Mouse (Mus musculus): ENCODE measurements at regions not wholly inside any gene's neighbourhood (a gene's known extent, or its start where the extent isn't known, plus 50 kb on each side); places are given as distances from the start of the nearest gene placed in this dataset.

DNA sequence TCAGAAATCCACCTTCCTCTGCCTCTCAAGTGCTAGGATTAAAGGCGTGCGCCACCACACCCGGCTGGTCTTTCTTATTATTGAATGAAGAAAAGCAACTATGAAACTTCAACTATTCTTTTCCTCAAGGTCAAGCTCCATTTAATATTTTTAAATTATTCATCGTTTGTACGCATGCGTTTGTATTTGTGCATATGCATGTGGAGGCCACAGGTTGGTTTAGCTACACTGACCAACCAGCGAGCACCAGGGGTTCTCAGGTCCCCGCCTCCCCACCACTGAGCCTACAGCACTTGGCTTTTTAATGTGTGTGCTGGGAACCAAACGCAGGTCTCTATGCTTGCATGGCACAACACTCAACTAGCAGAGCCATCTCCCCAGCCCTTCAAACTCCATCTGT lies 51.0 kb upstream of the Tmem252 start:
- DNase-seq: no peak

DNA sequence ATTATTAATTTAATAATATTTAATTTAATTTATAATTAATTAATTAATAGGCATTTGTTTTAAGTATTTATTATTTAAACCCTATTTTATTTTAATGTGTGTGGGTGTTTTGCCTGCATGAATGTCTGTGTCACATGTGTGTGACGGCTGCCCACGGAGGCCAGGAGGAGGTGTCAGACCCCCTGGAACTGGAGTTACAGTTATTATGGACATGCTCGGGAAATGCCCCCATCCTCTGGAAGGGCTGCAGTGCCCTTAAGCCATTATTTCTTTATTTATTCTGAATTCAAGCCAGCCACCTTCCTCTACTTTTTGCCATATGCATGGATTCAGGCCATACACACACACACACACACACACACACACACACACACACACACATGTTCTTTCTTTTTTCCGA lies 51.5 kb upstream of the Tmem252 start:
- DNase-seq: no peak

DNA sequence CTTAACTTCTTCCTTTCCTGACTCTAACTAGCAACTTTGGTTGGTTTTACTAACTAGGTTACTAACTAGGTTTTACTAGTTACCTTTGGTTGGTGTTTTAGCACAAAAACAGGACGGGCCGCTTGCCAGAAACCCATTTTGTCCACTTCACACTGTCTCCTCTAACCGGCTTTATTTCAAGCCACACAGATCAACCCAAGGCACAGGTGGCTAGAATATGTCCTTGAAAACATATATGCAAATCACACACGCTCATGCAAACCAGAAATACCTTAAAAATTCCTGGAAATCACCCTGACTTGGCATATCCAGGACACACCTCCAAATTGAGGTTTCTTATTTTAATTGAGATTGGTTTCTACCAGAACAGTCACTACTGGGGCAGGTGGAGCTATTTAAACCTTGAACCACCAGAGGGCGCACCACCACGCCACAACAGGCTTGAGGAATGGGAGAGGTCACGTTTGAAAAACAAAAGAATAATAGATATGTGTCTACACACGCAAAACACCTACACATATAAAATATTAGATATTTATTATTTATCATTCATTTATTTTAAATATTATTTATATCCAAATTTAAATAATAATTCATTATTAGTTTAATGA lies 52.1 kb upstream of the Tmem252 start:
- peak; percentile 76 for DNase-seq

DNA sequence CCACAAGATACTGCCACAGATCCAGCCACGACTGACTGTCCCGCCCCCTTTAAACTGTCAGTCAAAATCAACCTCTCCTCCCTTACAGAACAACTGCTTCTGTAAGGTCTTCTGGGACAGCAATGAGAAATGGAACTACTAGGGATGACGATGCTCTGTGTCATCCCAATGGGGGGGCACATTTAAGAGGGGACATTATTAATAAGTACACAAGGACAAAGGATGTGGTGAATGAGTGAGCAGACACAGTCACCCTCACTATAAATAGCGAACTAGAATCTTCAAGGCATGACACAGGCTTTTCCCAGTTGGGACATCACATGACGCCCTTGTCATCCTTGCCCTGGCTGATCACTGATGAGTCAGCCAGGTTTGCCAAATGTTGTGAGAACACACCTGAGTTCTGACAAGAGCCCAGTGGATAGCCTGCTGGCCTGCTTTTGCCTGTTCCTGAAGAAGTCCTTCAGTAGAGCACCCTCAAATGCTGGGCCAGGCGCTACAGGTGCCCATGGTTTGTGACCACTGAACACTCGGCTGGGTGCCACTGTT lies 58.0 kb upstream of the Tmem252 start:
- DNase-seq: no peak

DNA sequence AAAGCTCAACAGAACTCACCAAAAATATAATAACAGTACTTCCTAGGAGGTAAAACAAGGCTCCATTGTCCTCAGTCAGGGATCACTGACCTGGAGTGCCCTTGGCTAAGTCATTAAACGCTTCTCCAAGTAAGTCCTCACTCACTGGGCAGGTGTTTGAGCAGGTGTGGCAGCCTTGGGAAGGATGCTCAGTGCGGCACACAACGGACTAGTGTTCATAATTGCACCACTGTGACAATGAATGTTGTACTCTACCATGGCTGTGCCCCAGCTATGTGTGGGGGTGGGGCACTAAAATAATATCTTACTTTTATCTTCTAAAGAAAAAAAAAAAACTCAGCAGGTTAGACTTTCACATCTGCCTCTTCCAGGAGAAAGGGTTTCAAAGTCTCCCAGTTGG lies 52.2 kb upstream of the Pip5k1b start:
- no peak for DNase-seq

DNA sequence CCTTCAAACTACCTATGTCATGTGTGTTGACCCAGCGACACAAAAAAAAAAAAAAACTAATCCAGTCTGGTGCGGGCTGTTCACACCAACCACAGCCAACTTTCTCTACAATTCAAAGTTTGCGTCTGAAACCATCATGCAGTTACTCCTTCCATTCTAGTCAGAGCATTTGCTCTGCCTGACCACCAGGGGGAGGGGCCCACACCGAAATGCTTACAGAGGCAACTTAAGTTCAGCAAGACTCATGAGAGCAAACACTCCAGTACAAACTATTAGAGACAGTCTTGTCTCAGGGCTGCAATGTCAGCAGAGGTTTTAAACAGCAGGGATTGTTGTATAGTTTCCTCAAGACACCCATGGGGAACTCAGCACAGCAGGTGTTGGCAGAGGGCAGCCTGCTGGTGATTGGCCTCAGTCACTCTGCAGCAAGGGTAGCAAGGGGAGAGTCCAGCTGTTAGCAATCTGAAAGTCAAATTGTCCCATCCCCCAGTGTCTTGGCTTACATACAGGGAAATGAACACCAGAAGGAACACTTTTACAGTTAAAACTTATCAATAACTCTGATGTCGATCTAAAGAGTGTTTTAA lies 50.8 kb upstream of the Pip5k1b start:
- peak; percentile 51 for DNase-seq
